Mouse (Mus musculus): Measurements from ENCODE around the gene Xlr4c.

DNA sequence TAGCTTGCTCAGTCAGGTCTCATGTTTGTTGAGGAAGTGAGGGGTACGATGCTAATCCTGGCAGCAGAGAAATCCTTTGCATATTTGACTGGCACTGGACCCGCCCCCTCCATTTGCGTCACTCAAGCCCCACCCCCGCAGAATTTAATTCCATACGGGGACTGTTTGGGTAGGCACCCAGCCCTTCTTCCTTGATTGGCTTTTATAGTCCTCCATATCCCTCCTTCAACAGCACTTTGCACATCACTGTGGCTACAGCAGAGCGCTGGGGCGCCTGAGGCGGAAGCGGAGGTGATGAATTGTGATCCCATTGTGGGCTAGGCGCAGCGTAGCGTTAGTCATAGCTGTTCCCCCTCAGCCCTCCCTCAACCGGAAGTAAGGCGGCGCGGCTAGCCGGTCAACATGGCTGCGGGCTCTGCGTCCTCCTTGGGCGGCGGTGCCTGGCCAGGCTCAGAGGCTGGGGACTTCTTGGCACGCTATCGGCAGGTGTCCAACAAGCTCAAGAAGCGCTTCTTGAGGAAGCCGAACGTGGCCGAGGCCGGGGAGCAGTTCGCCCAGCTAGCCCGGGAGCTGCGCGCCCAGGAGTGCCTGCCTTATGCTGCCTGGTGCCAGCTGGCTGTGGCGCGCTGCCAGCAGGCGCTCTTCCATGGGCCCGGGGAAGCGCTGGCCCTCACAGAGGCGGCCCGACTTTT is 14.9 kb downstream of the Xlr4c start, which contains the start of gene F8a:
- TF ChIP-seq MYOG (IDR thresholded peaks at IDR 0.05; ENCODE audit: control insufficient read depth, extremely low read depth, insufficient read length) (no peak), USF1 (IDR thresholded peaks at IDR 0.05; ENCODE audit: low read depth) (no peak), CTCF (IDR thresholded peaks at IDR 0.05; ENCODE audit: control insufficient read depth, insufficient read depth, insufficient read length) (no peak), MAX (IDR thresholded peaks at IDR 0.05) (no peak), CEBPB (IDR thresholded peaks at IDR 0.05; ENCODE audit: low read depth) (no peak)

Data from C2C12 (cell line).